Mouse (Mus musculus): ENCODE data around the gene G6pc2.

DNA sequence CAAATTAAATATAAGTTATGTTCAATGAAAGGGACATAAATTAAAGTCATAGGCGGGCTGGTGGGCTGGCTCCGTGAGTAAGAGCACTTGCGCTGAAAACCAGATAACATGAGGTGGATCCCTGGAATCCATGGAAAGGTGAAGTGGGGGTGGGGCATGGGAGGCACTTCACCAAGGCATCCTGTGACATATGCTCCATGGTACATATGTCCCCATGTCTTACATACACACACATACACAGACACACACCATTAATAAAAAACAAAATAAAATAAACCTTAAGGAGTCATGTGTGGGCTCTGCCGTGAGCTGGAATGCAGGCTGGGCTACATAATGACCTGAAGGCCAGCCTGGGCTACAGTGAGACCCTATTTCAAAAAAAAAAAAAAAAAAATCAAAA is 31.2 kb upstream of the G6pc2 start:
- no peak for TF ChIP-seq CTCF (conservative IDR thresholded peaks at IDR 0.05; ENCODE audit: low read length)
- no peak for TF ChIP-seq NANOG (IDR thresholded peaks at IDR 0.05; ENCODE audit: borderline replicate concordance, low read length)
- TF ChIP-seq POU5F1 (IDR thresholded peaks at IDR 0.05; ENCODE audit: borderline replicate concordance, low read length): no peak
